Mouse (Mus musculus): ENCODE results near the gene Bfar.
"Not testable (repeated sequence)": the region's sequence is repeated elsewhere in the genome, so short reads cannot be mapped to it uniquely, and the experiment has no call there.

Gene Bfar

DNA sequence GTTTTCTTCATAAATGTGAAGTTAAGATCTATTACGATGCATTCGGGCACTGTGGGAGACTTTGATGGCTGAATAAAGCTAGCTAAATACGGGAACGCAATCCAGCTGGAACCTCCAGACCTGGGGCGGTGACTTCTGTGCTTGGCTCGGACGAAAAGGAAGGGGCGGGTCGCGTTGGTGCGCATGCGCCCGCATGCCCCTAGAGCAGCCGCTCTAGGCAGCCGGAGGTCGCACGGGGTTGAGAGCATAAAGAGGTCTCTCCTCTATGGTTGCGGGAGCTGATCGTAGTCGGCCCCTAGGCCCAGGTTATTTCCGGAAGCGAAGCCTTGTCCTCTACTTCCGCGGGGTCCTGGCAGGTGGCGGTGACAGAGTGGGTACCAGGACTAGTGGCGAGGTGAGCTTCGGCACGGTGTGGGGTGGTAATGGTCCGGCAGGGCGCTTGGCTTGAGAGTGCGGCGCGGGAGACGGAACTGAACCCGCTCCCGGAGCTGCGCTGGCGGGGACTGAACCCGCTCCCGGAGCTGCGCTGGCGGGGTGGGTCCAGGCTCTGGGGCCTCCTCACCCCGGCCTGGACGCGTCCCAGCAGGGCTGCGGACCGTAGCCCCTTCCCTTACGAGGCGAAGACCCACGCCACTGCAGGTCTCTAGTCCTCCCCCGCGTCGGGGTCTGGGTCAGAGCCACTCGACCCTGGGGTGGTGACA, at the start of gene Bfar, which contains the start of gene 3110001I22Rik:
Bfar (plus strand) TSS at position 174 of the 701 bp plus-strand sequence.
3110001I22Rik (plus strand) TSS at position 245 of the 701 bp plus-strand sequence.
- in situ Hi-C loops (cut with MboI, MseI), result no loop called here

GRCm38 (mm10) chr16:13628345-13628744, 43.3 kb upstream of the Bfar start:
- in situ Hi-C loops (cut with MboI, MseI), result loop anchor here (5.0 kb wide), 1 partner anchor 511 kb away; no protein-coding TSS in a partner anchor

DNA sequence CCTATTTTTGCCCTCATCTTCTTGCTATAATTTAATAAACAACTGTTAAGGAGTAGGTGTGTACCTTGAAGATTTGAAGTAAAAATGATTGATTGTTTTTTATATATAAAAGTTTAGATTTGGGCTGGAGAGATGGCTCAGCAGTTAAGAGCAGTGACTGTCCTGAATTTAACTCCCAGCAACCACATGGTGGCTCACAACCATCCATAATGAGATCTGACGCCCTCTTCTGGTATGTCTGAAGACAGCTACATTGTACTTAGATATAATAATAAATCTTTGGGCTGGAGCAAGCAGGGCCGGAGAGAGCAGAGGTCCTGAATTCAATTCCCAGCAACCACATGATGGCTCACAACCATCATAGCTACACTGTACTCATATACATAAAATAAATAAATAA, 33.5 kb upstream of the Bfar start:
- in situ Hi-C loops (cut with MboI, MseI), result not testable (repeated sequence)

- in situ Hi-C loops (cut with MboI, MseI), result no loop called here
Measured at GRCm38 (mm10) chr16:13639508-13639907, 32.1 kb upstream of the Bfar start.

GRCm38 (mm10) chr16:13640064-13640463, 31.6 kb upstream of the Bfar start:
- in situ Hi-C loops (cut with MboI, MseI), result no loop called here

DNA sequence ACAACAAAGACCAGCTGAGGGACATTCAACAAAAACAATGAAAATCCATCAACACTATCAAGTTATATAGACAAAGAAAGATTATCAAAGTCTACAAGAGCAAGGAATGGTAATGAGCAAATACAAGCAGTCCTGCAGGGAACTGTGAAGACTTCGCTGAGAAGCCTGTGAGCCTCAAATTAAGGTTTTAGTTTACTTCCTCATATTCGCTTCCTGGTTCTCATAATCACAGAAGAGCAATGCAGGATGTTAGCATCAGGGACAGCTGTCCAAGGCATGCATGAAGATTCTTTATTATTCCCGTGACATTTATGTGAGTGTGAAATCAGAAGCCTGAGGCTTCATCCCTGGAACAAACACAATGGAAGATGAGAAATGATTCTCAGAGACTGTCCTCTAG, 27.2 kb upstream of the Bfar start:
- in situ Hi-C loops (cut with MboI, MseI), result no loop called here

DNA sequence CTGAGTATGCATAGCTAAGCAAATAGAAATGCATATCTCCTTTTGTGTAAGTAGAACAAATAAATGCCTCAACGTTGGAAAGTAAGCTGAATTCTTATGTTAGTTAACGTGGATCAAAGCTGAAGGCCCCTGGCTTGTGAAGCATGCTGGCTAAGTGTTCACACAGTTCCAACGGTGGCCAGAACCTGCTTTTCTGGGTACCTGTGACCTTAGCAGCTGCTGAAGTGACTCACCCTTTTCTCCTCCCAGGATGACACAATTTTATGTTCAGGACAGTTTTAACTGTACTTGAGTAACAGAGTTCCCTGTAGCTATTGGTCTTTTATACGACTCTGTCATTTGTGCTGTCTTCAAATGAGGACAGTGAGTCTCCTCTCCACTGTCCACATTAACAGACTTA, 25.7 kb upstream of the Bfar start:
- in situ Hi-C loops (cut with MboI, MseI), result no loop called here

DNA sequence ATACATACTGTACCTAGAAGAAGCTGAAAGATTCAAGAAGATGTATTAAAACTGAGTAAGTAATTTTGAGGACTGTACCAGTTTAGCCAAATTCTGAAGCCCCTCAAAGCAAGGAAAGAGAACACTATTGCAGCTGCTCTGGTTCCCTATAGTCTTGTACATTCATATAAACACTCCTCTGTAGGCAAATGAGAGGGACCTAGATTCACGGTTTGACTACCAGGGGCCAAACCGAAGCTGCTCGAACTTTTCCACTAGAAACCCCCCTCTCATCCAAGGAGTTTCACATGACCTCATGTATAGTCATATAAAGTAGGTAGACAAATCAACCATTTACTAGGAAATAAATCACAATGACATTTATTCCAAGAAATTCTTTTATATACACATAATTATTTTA, 12.8 kb upstream of the Bfar start:
- in situ Hi-C loops (cut with MboI, MseI), result no loop called here

- in situ Hi-C loops (cut with MboI, MseI), result loop anchor here (10.0 kb wide), 1 partner anchor 1746 kb away; no protein-coding TSS in a partner anchor
Measured at GRCm38 (mm10) chr16:13660736-13661135, 10.9 kb upstream of the Bfar start.

DNA sequence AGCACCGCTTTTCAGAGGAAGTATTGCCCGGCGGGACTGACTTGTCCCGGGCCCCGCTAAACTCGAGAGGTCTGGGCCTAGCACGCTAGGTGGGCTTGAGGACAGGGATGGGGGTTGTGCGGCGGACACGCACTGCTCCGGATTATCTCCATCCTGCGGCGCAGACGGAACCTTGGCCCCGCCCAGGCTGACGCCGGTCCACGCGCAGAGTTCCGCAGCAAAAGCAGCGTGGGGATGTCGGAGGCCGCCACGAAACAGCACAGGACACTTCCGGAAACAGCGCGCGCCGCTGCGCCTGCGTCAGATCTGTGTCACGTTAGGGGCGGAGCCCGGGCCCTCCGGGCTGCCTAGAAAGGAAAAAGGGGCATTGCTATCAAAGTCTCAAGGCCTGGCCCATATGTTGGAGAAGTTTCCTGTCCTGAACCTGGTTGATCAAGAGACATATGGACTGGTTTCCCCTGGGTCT, 3.7 kb upstream of the Bfar start, which contains the start of gene Parn:
Parn (minus strand) TSS at position 293 of the 466 bp plus-strand sequence.
- in situ Hi-C loops (cut with MboI, MseI), result loop anchor here (10.0 kb wide), 1 partner anchor 1753 kb away; no protein-coding TSS in a partner anchor

DNA sequence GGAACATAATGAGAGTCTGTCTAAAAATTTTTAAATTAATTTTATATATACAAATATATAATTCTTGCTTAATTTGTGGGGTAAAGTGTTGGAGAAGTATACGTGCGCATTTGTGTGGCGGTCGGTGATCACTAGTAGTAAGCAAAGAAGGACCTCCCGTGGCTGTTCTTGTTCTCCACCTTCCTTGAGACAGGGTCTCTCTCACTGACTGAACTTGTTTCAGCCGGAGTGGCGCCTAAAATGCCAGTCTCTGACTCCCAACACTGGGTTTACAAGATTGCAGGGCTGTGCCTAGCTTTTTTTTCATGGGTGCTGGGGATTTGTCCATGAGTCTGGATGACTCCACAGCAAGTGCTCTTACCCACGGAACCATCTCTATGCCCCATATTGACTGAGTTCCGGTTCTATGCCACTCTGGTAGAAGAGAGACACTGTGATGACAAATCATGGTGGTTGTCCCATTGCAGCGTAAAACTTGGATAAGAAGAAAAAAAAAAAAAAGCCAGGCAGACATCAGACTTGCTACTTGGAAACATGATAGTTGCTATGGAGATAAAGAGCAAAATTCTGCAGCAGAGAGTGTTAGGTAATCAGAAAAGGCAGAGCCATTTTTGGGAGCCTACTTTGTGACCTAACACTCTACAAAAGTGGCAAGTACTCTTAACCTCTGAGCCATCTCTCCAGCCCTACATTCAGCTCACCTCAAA, 3.1 kb upstream of the Bfar start:
- in situ Hi-C loops (cut with MboI, MseI), result loop anchor here (10.0 kb wide), 1 partner anchor 1754 kb away; no protein-coding TSS in a partner anchor

DNA sequence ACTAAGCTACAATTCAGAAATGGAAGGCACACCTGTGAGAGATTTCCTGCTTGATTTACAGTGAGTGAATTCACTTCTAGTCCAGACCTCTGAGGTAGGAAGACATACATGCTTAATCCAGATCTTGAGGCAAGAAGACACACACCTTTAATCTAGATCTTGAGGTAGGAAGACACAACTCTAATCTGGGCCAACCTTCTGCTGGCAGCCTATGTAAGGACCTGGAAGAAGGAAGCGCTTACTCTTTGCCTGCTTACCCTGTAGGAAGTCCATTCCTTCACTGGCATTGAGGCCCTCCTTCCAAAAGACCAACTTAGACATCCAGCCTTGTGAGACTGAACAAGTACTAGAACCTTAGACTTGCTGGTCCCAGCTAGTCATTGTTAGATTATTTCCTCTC, 2.4 kb upstream of the Bfar start:
- in situ Hi-C loops (cut with MboI, MseI), result loop anchor here (10.0 kb wide), 1 partner anchor 1754 kb away; no protein-coding TSS in a partner anchor

DNA sequence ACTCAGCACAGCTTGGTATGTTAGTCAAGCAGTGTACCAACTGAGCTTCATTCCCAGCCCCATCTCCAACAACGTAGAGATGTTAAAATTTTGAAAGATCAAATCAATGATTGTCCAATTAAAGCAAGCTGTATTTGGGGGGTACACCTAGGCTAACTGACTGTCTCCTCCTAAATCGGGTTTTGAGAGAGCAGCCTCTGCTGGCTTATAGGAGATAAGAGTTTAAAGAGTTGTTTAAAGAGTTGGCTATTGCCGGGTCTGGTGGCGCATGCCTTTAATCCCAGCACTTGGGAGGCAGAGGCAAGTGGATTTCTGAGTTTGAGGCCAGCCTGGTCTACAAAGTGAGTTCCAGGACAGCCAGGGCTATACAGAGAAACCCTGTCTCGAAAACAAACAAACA, 762 bp upstream of the Bfar start:
- in situ Hi-C loops (cut with MboI, MseI), result not testable (repeated sequence)

GRCm38 (mm10) chr16:13672386-13672898, 784 bp downstream of the Bfar start:
- in situ Hi-C loops (cut with MboI, MseI), result no loop called here

- in situ Hi-C loops (cut with MboI, MseI), result no loop called here
Measured at GRCm38 (mm10) chr16:13673114-13673513, 1.5 kb downstream of the Bfar start.

GRCm38 (mm10) chr16:13674511-13674910, 2.9 kb downstream of the Bfar start:
- in situ Hi-C loops (cut with MboI, MseI), result no loop called here

- in situ Hi-C loops (cut with MboI, MseI), result loop anchor here (5.0 kb wide), 1 partner anchor 484 kb away; the partner anchor contains the start of genes Marf1 and Nde1
Measured at GRCm38 (mm10) chr16:13678601-13679319, 7.1 kb downstream of the Bfar start.

DNA sequence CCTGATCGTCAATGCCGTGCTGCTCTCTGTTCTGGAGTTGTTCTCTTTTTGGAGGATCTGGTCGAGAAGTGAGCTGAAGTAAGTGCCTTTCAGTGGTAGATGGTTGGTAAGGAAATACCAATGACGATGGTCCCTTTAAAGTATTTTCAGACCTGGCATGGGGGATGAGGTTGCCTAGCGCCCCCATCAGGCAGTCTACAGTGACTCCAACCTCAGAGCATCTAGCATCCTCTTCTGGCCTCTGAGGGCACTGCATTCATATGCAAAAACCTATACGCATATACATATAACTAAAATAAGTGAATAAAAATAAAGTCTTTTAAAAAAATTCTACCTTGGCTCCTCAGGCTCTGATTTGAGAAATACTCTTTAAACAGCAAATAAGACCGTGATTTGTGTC, 27.3 kb downstream of the Bfar start:
- in situ Hi-C loops (cut with MboI, MseI), result no loop called here

- in situ Hi-C loops (cut with MboI, MseI), result no loop called here
Measured at GRCm38 (mm10) chr16:13702184-13702583, 30.5 kb downstream of the Bfar start.

GRCm38 (mm10) chr16:13704676-13705075, 33.0 kb downstream of the Bfar start:
- in situ Hi-C loops (cut with MboI, MseI), result no loop called here

DNA sequence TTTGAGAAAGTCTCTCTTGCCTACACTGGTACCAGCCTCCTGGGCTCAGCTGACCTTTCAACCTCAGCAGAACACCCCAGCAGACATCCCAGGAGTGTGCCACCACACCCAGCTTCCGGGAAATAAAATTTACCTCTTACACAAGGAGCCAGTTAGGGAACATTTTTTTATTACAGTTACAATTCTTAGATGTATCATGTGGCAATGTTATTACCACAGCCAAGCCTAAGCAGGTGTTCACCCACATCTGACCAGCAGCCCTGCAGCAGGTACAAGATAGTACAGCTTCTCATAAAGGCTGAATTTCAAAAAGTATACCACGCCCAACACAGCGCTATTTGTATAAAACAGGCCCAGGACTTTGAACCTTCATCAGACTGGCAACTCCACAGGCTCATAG, 43.3 kb downstream of the Bfar start:
- in situ Hi-C loops (cut with MboI, MseI), result no loop called here
